Mouse (Mus musculus) spleen, adult 2 months (tissue): ENCODE measurements at regions not wholly inside any gene's neighbourhood (a gene's known extent, or its start where the extent isn't known, plus 50 kb on each side); places are given as distances from the start of the nearest gene placed in this dataset.

Experiments used
- DNase-seq, 2 experiments: peaks; one replicate each; pipeline versions ENCODE4 v3.0.0 to v3.0.0-alpha.2; 2012 to 2021; ENCODE audit warnings: low spot score in 2 of 2, low read depth in 1 of 2
- H3K27ac ChIP-seq: fragments of 200-500 bp; 2 replicates; pipeline ENCODE4 v1.5.1; 2012; ENCODE audit warnings: low read length, inconsistent platforms; ENCODE audit not compliant: insufficient read depth
- H3K27me3 ChIP-seq: fragments of 200-500 bp; 2 replicates; pipeline ENCODE4 v1.6.1; 2012; ENCODE audit warnings: mild to moderate bottlenecking, moderate library complexity, low read length, inconsistent platforms; ENCODE audit not compliant: control insufficient read depth, insufficient read depth
- H3K36me3 ChIP-seq: fragments of 200-500 bp; 2 replicates; pipeline ENCODE4 v1.6.1; 2012; ENCODE audit warnings: mild to moderate bottlenecking, low read length, inconsistent platforms; ENCODE audit not compliant: control insufficient read depth, insufficient read depth
- H3K4me1 ChIP-seq: fragments of 200-500 bp; 2 replicates; pipeline ENCODE4 v1.6.1; 2011; ENCODE audit warnings: inconsistent platforms; ENCODE audit not compliant: control insufficient read depth, insufficient read depth, insufficient read length
- H3K4me3 ChIP-seq: fragments of 200-500 bp; 2 replicates; pipeline ENCODE4 v1.5.1; 2011; ENCODE audit warnings: mild to moderate bottlenecking, inconsistent platforms; ENCODE audit not compliant: insufficient read depth, insufficient read length; ENCODE audit errors: extremely low read depth
- CTCF ChIP-seq: fragments of 200-500 bp; IDR thresholded peaks from 2 replicates; pipeline ENCODE4 v1.5.1; 2011; ENCODE audit warnings: mild to moderate bottlenecking, inconsistent platforms; ENCODE audit not compliant: insufficient read depth, insufficient read length, insufficient replicate concordance; ENCODE audit errors: extremely low read depth
- POLR2A ChIP-seq: fragments of 200-500 bp; IDR thresholded peaks from 2 replicates; pipeline ENCODE4 v1.6.1; 2011; ENCODE audit warnings: low read depth, low read length, inconsistent platforms
- WGBS: fragments of 180-500 bp; shearing (Covaris S2); methylation state at CpG from one replicate; pipeline ENCODE4 v1.1.7; 2018; 5-methylcytosine and 5-hydroxymethylcytosine counted together

- Histone ChIP-seq H3K4me1 (no peaks in the 10 kb centered on the region), H3K4me3 (no peak overlapping the region), H3K36me3 (no peaks in the 10 kb centered on the region), H3K27me3 (no peaks in the 10 kb centered on the region), H3K27ac (no peak overlapping the region)
- TF ChIP-seq CTCF (no peak), POLR2A (no peak)
- 74% methylated on average over 4 of the region's 4 CpGs for WGBS
- no peak for DNase-seq
Observed at GRCm38 (mm10) chr4:9034280-9034679, 795.4 kb upstream of the Car8 start.

GRCm38 (mm10) chr4:9033106-9033642, 794.3 kb upstream of the Car8 start:
- WGBS: 52% methylated on average over 6 of the region's 6 CpGs
- TF ChIP-seq POLR2A: no peak
- TF ChIP-seq CTCF: no peak

GRCm38 (mm10) chr4:9031634-9032033, 792.8 kb upstream of the Car8 start:
- no peak overlapping the region for H3K4me3 ChIP-seq
- 69% methylated on average over 6 of the region's 6 CpGs for WGBS

More at GRCm38 (mm10) chr4:9033106-9033642, 794.3 kb upstream of the Car8 start:
- DNase-seq: peak in 1 of 2 experiments; percentile 7
- H3K4me3 ChIP-seq: no peak overlapping the region
- no peak overlapping the region for H3K27ac ChIP-seq
- peaks cover 3% of the 10 kb centered on the region; the same call in 1 of the 2 replicates for H3K27me3 ChIP-seq
- H3K36me3 ChIP-seq: no peaks in the 10 kb centered on the region
- H3K4me1 ChIP-seq: no peaks in the 10 kb centered on the region

GRCm38 (mm10) chr4:9028946-9029345, 790.1 kb upstream of the Car8 start:
- no peak for TF ChIP-seq CTCF
- no peak for TF ChIP-seq POLR2A
- 41% methylated on average over 6 of the region's 6 CpGs for WGBS
- Histone ChIP-seq H3K27me3 (peaks cover 3% of the 10 kb centered on the region; the same call in 1 of the 2 replicates), H3K27ac (no peak overlapping the region), H3K36me3 (no peaks in the 10 kb centered on the region), H3K4me1 (no peaks in the 10 kb centered on the region), H3K4me3 (no peak overlapping the region)
- no peak for DNase-seq

More at GRCm38 (mm10) chr4:9031634-9032033, 792.8 kb upstream of the Car8 start:
- peaks cover 3% of the 10 kb centered on the region; the same call in 1 of the 2 replicates for H3K27me3 ChIP-seq
- H3K4me1 ChIP-seq: no peaks in the 10 kb centered on the region
- no peak for DNase-seq
- TF ChIP-seq CTCF: no peak
- H3K36me3 ChIP-seq: no peaks in the 10 kb centered on the region
- H3K27ac ChIP-seq: no peak overlapping the region

GRCm38 (mm10) chr4:9028475-9028874, 789.6 kb upstream of the Car8 start:
- H3K27ac ChIP-seq: no peak overlapping the region
- H3K27me3 ChIP-seq: peaks cover 3% of the 10 kb centered on the region; the same call in 1 of the 2 replicates
- no peak for TF ChIP-seq POLR2A
- no peak for TF ChIP-seq CTCF
- WGBS: 1% methylated on average over 12 of the region's 12 CpGs
- H3K4me1 ChIP-seq: no peaks in the 10 kb centered on the region
- DNase-seq: no peak
- no peaks in the 10 kb centered on the region for H3K36me3 ChIP-seq
- 0 out of 2 replicates have a peak overlapping the region, but pooled peaks have one; percentile 3 for H3K4me3 ChIP-seq

GRCm38 (mm10) chr4:9027798-9028404, 789.1 kb upstream of the Car8 start:
- H3K4me3 ChIP-seq: peak overlapping the region; percentile 52
- peak; percentile 30 to 83 for DNase-seq
- no peaks in the 10 kb centered on the region for H3K4me1 ChIP-seq
- TF ChIP-seq POLR2A: no peak
- TF ChIP-seq CTCF: peak; percentile 94
- no peaks in the 10 kb centered on the region for H3K36me3 ChIP-seq
- WGBS: under 1% methylated on average over 30 of the region's 30 CpGs
- H3K27ac ChIP-seq: no peak overlapping the region
- peaks cover 3% of the 10 kb centered on the region; the same call in 1 of the 2 replicates for H3K27me3 ChIP-seq

GRCm38 (mm10) chr4:9027383-9027782, 788.5 kb upstream of the Car8 start:
- DNase-seq: no peak
- no peaks in the 10 kb centered on the region for H3K4me1 ChIP-seq
- H3K27ac ChIP-seq: no peak overlapping the region
- 27% methylated on average over 7 of the region's 7 CpGs for WGBS
- no peaks in the 10 kb centered on the region for H3K36me3 ChIP-seq
- peaks cover 3% of the 10 kb centered on the region; the same call in 1 of the 2 replicates for H3K27me3 ChIP-seq
- TF ChIP-seq CTCF: no peak
- no peak for TF ChIP-seq POLR2A
- no peak overlapping the region for H3K4me3 ChIP-seq
